Mouse (Mus musculus): ENCODE results near the gene Zmym6. TPM values are rescaled to one million over a fixed set of nuclear protein-coding genes. Genes with fewer than 3 reads are reported as not detected.

The Zmym6 gene
- total RNA-seq, 2 experiments from 2014 or later, result 45.2 to 51.2 TPM

Other genes starting within 250 kb of the Zmym6 start
- 10 to 100 TPM; 51.2 to 54.5 TPM for gene Zmym4, start 109.2 kb upstream of the Zmym6 start, total RNA-seq (2021)
- 100 to 1,000 TPM; 265 to 324 TPM for gene Sfpq, start 56.1 kb upstream of the Zmym6 start, total RNA-seq (2021)
- gene Zmym1, start 16.2 kb upstream of the Zmym6 start, total RNA-seq (2021), result 10 to 100 TPM; 13.6 to 14.1 TPM
- gene Tmem35b, start 46.3 kb downstream of the Zmym6 start, total RNA-seq (2021), result 1 to 10 TPM; 4.6 to 4.9 TPM
- 100 to 1,000 TPM; 283 to 287 TPM for gene Dlgap3, start 91.8 kb downstream of the Zmym6 start, total RNA-seq (2021)
- gene Smim12, start 166.4 kb downstream of the Zmym6 start, total RNA-seq (2021), result 10 to 100 TPM; 51.2 to 59.5 TPM
- gene Gja4, start 236.7 kb downstream of the Zmym6 start, total RNA-seq (2021), result 1 to 10 TPM; 1.5 to 2.1 TPM

Data from layer of hippocampus, postnatal 36 days (tissue).